Mouse (Mus musculus) midbrain, embryonic 10.5 days (tissue): ENCODE measurements around the gene Atp13a1. TPM values are rescaled to one million over a fixed set of nuclear protein-coding genes. Genes with fewer than 3 reads are reported as not detected.

ENCODE experiments used
- DNase-seq: peaks from one replicate; pipeline ENCODE4 v3.0.0-alpha.2; 2017; ENCODE audit warnings: low spot score
- H3K27ac ChIP-seq: fragments of 300-500 bp; sonication (generic); replicated peaks from 2 replicates; pipeline ENCODE4 v1.5.1; 2016; ENCODE audit warnings: mild to moderate bottlenecking
- H3K27me3 ChIP-seq: fragments of 300-500 bp; sonication (generic); 2 replicates; pipeline ENCODE4 v1.6.1; 2016; ENCODE audit warnings: low read depth, mild to moderate bottlenecking; ENCODE audit not compliant: poor library complexity, severe bottlenecking
- H3K36me3 ChIP-seq: fragments of 300-500 bp; sonication (generic); 2 replicates; pipeline ENCODE4 v1.6.1; 2016; ENCODE audit warnings: mild to moderate bottlenecking, moderate library complexity
- H3K4me1 ChIP-seq: fragments of 300-500 bp; sonication (generic); 2 replicates; pipeline ENCODE4 v1.6.1; 2016
- H3K4me3 ChIP-seq: fragments of 300-500 bp; sonication (generic); 2 replicates; pipeline ENCODE4 v1.5.1; 2016; ENCODE audit warnings: mild to moderate bottlenecking, moderate library complexity
- H3K9me3 ChIP-seq: fragments of 300-500 bp; sonication (generic); replicated peaks from 2 replicates; pipeline ENCODE4 v1.6.1; 2016; ENCODE audit warnings: mild to moderate bottlenecking
- WGBS: fragments of 180-500 bp; shearing (Covaris S2); methylation state at CpG from one replicate; pipeline ENCODE4 v1.1.7; 2016; 5-methylcytosine and 5-hydroxymethylcytosine counted together
- polyA plus RNA-seq: library from polyadenylated mRNA; unstranded; fragments of >200 nt; fragmentation: Nextera tagmentation; extraction: Ambion mirVana; gene quantifications from 2 replicates; pipeline ENCODE4 v1.2.1, GENCODE M21; 2016

The Atp13a1 gene
- 57.1 and 58.1 TPM in 2 replicates for polyA plus RNA-seq

DNA sequence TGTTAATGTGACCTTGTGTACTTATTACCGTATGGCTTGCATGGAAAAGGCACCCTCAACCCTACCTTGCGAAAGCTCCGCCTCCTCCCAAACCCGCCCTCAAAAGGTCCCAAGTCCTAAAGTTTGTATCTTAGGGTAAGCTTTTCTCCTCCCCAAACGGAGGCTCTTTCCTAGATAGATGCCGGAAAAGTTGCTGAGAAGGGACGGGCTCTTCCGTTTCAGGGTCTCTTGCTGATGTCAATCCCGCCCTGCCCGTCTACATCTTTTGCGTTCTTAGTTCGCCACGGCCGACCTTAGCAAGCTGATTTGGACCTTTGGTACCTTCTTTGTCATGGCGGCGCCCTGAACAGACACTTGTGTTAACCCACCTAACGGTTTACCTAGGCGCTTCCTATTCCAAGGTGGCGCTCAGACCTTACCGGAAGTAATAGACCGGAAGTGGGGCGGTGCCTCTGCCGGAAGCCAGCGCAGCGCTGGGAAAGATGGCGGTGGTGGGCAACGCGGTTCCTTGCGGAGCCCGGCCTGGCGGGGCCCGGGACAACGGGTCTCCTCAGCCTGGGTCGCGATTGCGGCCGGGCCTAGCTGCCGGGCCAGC lies at the start of gene Atp13a1, which contains the start of gene Zfp866:
Gene Atp13a1 (plus strand): TSS at position 391 of the 595 bp plus-strand sequence.
Gene Zfp866 (minus strand): TSS at position 406 of the 595 bp plus-strand sequence.
- Histone ChIP-seq H3K27me3 (no peaks in the 10 kb centered on the region), H3K9me3 (no peaks in the 10 kb centered on the region), H3K4me3 (peak within 1 kb of the TSS; percentile 84), H3K36me3 (peaks cover 34% of the 10 kb centered on the region), H3K4me1 (peaks cover 34% of the 10 kb centered on the region), H3K27ac (peak within 1 kb of the TSS; percentile 96)
- WGBS: under 1% methylated on average over 38 of the region's 38 CpGs
- peak; percentile 91 for DNase-seq

DNA sequence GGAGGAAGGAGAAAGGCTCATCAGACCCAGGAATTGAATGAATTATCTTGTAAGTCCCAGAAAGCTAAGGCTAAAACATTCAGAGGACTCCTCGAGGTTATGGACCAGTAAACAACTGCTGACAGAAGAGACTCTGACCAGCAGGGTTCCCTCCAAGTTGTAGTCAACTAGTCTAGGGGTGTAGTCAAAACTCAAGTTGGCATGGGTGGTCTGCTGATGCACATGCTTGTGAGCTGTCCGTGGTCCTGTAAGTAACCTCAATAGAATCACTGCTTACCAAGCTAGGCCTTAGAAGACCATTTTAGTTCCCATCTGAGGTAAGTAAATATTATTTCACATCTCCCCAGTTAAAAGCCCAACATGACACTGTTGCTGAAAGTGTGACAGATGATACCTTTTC lies 49.7 kb upstream of the Atp13a1 start:
- DNase-seq: no peak
- Histone ChIP-seq H3K36me3 (peaks cover 31% of the 10 kb centered on the region), H3K4me1 (no peaks in the 10 kb centered on the region), H3K4me3 (no peak overlapping the region), H3K27ac (no peak overlapping the region), H3K27me3 (no peaks in the 10 kb centered on the region), H3K9me3 (no peaks in the 10 kb centered on the region)
- WGBS: 75% methylated on average over 2 of the region's 2 CpGs

DNA sequence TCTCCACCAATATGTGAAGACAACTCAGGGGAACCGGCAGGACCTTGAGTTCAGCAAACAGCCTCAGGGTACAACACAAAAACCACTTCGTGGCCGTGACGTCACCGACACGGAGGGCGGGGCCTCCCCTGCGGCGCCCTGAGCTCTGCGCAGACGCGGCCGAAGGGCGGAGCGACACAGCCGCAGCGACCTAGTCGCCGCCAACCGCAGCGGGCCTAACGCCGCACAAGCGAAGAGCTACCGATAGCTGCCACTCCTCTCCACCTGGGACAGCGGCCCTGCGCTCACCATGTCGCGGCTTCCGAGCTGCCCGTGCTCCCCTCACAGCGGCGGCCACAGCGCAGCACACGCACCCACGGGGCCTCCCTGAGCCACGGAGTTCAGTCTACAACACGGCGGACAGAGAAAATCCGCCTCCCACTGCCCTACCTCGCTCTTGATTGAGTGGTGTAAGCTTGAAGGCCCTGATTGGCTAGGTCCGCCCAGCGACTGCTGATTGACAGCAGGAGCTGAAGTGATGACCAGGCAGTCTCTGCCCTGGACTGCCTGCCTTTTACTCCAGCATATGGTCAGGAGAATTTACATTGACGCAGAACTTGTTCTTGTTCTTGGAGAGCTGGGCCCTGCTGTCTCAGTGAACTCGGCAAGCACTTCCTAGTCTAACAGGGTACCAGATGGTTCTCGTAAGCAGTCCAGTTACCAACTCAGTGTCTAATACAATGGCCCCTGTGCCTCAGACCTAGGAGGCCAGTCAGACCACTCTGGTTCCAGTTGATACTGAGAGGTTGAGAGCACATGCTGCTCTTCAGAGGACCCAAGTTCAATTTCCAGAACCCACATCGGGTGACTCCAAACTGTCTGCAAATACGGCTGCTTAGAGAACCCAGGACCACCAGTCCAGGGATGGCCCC lies 41.2 kb upstream of the Atp13a1 start, which contains the start of gene Zfp963:
Gene Zfp963 (minus strand): TSS at position 427 of the 911 bp plus-strand sequence.
- H3K27ac ChIP-seq: peak within 1 kb of the TSS; percentile 98
- peak within 1 kb of the TSS; percentile 78 for H3K4me3 ChIP-seq
- peak; percentile 94 for DNase-seq
- WGBS: 4% methylated on average over 48 of the region's 48 CpGs
- peaks cover 19% of the 10 kb centered on the region for H3K36me3 ChIP-seq
- no peaks in the 10 kb centered on the region for H3K27me3 ChIP-seq
- no peaks in the 10 kb centered on the region for H3K9me3 ChIP-seq
- peaks cover 13% of the 10 kb centered on the region for H3K4me1 ChIP-seq

DNA sequence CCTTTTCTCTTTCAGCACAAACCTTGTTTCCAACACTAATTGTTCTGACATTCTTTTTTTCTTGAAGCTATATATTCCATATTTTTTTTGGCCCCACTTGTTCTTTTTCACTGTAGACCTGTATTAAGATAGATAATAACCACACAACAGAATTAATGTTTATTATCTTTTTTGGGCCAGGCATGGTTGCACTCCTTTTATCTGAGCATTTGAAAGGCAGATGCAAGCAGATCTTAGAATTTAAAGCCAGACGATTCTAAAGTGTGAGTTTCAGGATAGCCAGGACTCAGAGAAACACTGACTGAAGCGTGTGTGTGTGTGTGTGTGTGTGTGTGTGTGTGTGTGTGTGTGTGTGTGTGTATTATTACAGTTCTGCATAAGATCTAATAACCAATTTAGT lies 38.5 kb upstream of the Atp13a1 start:
- Histone ChIP-seq H3K4me1 (peaks cover 13% of the 10 kb centered on the region), H3K27ac (no peak overlapping the region), H3K4me3 (no peak overlapping the region), H3K27me3 (no peaks in the 10 kb centered on the region), H3K36me3 (peaks cover 33% of the 10 kb centered on the region), H3K9me3 (no peaks in the 10 kb centered on the region)
- no peak for DNase-seq
- WGBS: 87% methylated on average over 2 of the region's 2 CpGs

DNA sequence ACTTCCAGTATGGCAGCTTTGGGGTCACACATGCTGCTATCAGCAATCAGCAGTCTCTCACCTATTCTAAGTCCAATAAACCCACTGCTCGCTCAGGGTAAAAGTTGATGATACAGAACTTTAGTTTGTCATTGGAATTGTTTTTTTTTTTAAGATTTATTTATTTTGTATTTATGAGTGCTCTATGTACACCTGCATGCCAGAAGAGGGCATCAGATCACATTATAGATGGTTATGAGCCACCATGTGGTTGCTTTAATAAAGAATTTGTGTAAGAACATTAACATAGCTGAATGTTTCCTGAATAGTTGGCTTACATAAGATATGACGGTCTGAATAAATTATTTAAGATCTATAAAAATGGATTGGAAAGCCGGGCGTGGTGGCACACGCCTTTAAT lies 32.6 kb upstream of the Atp13a1 start:
- 94% methylated on average over 5 of the region's 5 CpGs for WGBS

DNA sequence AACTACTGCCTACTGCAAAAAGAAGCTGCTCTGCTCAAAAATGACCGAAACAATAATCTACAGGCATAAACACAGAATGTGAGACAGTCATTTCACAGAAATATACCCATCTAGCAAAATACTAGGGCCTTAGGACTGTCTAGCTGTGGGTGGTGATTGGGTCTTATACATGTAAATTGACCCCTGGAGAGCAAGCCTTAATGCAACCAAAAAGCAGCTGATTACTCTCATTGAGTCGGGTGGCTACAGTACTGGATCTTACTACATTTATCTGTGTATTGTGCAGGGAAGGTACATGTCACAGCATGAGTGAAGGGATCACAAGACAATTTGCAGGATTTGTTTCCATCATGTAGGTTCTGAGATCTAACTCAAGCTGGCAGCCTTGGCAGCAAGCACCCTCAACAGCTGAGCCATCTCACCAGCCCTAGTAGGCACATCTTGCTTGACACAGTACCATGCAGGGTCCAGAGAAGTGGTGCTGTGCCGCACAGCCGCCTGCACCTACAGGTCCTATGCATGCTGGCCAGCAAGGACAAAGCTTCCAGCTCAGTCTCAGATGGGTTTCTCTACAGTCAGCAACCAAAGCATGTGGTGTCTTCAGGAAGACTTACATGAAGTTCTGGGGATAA lies 29.0 kb upstream of the Atp13a1 start:
- Histone ChIP-seq H3K36me3 (peaks cover 95% of the 10 kb centered on the region), H3K4me1 (no peaks in the 10 kb centered on the region), H3K27me3 (no peaks in the 10 kb centered on the region), H3K9me3 (peaks cover 9% of the 10 kb centered on the region), H3K27ac (no peak overlapping the region), H3K4me3 (no peak overlapping the region)
- WGBS: 92% methylated on average over 4 of the region's 4 CpGs
- DNase-seq: no peak

More for the DNA sequence above, 32.6 kb upstream of the Atp13a1 start:
- Histone ChIP-seq H3K4me1 (no peaks in the 10 kb centered on the region), H3K27ac (no peak overlapping the region), H3K27me3 (no peaks in the 10 kb centered on the region), H3K36me3 (peaks cover 78% of the 10 kb centered on the region), H3K4me3 (no peak overlapping the region), H3K9me3 (no peaks in the 10 kb centered on the region)
- DNase-seq: no peak

DNA sequence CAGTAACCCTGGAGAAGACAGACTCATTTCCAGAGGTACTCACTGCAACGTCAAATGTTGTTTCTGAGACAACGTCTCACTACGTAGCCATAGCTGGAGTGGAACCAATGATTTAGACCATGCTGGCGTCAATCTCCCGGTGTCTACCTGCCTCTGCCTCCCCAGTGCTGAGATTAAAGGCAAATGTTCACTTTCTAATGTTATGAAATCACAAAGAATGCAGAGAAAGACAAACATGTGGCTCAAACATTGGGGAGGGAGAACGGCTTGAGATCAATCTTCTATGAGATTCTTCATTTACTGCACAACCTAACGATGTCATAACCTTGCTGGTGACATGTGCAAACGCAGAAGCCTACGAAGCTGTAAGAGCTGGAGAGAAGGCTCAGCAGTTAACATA lies 19.7 kb upstream of the Atp13a1 start:
- H3K4me3 ChIP-seq: no peak overlapping the region
- no peak for DNase-seq
- no peaks in the 10 kb centered on the region for H3K27me3 ChIP-seq
- H3K4me1 ChIP-seq: peaks cover 31% of the 10 kb centered on the region
- peaks cover 59% of the 10 kb centered on the region for H3K36me3 ChIP-seq
- peaks cover 12% of the 10 kb centered on the region for H3K9me3 ChIP-seq
- WGBS: 95% methylated on average over 9 of the region's 9 CpGs
- H3K27ac ChIP-seq: no peak overlapping the region

DNA sequence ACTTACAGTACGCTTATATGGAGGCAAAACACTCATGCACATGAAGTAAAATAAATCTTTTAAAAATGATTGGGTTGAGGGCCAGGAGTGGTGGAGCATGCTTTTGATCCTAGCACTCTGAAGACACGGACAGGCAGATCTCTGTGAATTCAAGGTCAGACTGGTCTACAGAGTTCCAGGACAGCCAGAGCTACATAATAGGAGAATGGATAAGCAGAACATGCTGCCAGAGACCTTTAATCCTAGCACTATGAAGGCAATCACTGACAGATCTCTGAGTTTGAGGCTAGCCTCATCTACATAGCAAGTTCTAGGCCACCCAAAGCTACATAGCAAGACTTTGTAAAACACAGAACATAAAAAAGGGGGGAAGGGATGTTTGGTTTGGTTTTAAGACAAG lies 18.9 kb upstream of the Atp13a1 start:
- H3K4me3 ChIP-seq: no peak overlapping the region
- H3K9me3 ChIP-seq: peaks cover 8% of the 10 kb centered on the region; the same call in 1 of the 2 replicates
- peaks cover 51% of the 10 kb centered on the region for H3K36me3 ChIP-seq
- no peaks in the 10 kb centered on the region for H3K27me3 ChIP-seq
- peaks cover 31% of the 10 kb centered on the region for H3K4me1 ChIP-seq
- WGBS: 91% methylated on average over 2 of the region's 2 CpGs
- no peak for DNase-seq
- no peak overlapping the region for H3K27ac ChIP-seq

DNA sequence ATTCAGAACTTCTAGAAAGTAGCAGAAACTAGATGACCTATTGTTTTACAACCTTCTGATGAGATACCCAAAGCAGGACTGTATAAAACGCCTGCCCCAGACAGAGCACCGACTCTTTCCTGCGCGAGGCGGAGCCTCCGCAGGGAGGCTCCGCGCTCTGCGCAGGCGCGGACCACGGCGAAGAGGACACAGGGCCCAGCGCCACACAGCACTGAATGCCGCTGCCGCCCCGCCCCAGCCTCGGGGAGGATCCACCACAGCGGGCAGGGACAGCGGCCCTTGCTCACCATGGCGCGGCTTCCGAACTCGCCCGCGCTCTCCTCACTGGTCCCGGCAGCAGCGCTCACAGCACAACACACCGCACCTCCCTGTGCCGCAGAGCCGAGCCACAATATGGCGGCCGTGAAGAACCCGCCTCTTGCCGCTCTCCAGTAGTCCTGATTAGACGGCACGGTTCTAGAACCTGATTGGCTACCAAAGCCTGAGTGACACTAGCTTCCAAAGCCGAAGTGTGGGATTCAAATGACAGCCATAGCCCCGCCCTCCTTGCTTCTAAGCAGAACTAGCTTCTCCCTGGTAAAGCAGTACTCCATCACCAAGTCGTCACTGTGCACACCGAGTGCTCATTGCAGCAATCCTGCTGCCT lies 16.3 kb upstream of the Atp13a1 start, which contains the start of gene Gm20422:
Gene Gm20422 (minus strand): TSS at position 384 of the 646 bp plus-strand sequence.
- Histone ChIP-seq H3K27me3 (no peaks in the 10 kb centered on the region), H3K9me3 (no peaks in the 10 kb centered on the region), H3K27ac (peak within 1 kb of the TSS; percentile 99), H3K4me1 (peaks cover 31% of the 10 kb centered on the region), H3K4me3 (peak within 1 kb of the TSS; percentile 81), H3K36me3 (peaks cover 25% of the 10 kb centered on the region)
- DNase-seq: peak; percentile 94
- under 1% methylated on average over 41 of the region's 41 CpGs for WGBS

DNA sequence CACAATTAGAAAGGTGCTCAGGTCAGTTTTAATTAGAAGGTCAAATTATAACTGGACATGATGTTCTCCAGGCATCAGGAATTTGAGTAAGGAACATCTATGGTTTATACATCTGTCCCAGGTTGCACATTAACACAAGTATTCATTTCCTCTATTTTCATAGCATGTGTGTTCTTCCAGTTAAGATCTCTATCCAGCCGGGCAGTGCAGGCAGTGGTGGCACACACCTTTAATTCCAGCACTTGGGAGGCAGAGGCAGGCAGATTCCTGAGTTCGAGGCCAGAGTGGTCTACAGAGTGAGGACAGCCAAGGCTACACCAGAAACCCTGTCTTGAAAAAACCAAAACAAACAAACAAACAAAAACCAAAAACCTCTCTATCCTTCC lies 15.8 kb upstream of the Atp13a1 start:
- WGBS: 56% methylated on average over 2 of the region's 2 CpGs
- H3K27ac ChIP-seq: peak overlapping the region; percentile 99; the same call in 1 of the 2 replicates
- peaks cover 20% of the 10 kb centered on the region for H3K36me3 ChIP-seq
- H3K9me3 ChIP-seq: no peaks in the 10 kb centered on the region
- DNase-seq: no peak
- peaks cover 31% of the 10 kb centered on the region for H3K4me1 ChIP-seq
- peak overlapping the region; percentile 81 for H3K4me3 ChIP-seq
- H3K27me3 ChIP-seq: no peaks in the 10 kb centered on the region

DNA sequence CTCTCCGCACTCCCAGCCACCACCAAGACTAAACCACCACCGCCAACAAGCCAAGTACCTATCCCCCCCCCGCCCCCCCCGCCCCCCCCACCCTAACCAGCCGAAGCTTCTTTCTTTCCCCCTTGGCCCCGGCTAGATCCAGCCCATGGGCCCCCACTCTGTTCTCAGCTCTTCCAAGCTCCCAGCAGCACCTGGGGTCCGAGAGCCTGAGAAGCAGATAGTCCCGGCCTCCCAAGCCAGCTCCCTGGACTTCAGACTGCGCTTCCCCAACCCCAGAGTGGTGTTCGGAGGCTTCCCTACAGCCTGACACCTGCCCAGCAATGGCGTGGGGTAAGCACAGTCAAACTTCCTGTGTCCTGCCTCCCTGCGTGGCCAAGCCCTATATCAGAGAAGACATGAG lies 13.9 kb upstream of the Atp13a1 start:
- Histone ChIP-seq H3K36me3 (0 out of 2 replicates have a peak, but pooled peaks cover 3% of the 10 kb centered on the region), H3K27me3 (no peaks in the 10 kb centered on the region), H3K4me3 (no peak overlapping the region), H3K9me3 (no peaks in the 10 kb centered on the region), H3K4me1 (peaks cover 25% of the 10 kb centered on the region), H3K27ac (no peak overlapping the region)
- WGBS: 74% methylated on average over 10 of the region's 12 CpGs
- DNase-seq: no peak

DNA sequence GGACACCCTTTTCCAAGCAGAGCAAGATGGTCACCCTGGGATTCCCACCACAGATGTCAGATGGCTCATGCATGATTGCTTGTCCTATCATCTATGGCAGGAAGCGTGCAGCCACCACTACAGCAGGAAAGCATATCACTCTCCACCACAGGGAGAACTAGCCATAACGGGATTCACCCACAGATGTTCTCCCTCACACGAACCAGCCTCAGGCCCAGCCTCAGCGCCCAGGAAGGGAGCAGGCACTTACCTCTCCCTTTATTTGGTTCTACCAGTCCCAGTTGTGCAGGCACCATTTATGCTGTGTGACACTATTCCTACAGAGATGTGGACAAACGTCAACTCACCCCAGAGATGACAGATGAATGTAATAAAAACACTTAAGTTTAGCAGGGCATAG lies 1.9 kb upstream of the Atp13a1 start:
- Histone ChIP-seq H3K36me3 (peaks cover 16% of the 10 kb centered on the region), H3K4me1 (peaks cover 34% of the 10 kb centered on the region), H3K27me3 (no peaks in the 10 kb centered on the region), H3K4me3 (no peak overlapping the region), H3K27ac (no peak overlapping the region), H3K9me3 (no peaks in the 10 kb centered on the region)
- DNase-seq: no peak
- 85% methylated on average over 5 of the region's 5 CpGs for WGBS
